Mouse (Mus musculus) embryo, embryonic 10 days (tissue): Measurements from ENCODE around the gene Thpo.

Experiments
- DNase-seq: peaks from one replicate; pipeline ENCODE4 v3.0.0-alpha.2; 2015; ENCODE audit warnings: low spot score

Gene Thpo

DNA sequence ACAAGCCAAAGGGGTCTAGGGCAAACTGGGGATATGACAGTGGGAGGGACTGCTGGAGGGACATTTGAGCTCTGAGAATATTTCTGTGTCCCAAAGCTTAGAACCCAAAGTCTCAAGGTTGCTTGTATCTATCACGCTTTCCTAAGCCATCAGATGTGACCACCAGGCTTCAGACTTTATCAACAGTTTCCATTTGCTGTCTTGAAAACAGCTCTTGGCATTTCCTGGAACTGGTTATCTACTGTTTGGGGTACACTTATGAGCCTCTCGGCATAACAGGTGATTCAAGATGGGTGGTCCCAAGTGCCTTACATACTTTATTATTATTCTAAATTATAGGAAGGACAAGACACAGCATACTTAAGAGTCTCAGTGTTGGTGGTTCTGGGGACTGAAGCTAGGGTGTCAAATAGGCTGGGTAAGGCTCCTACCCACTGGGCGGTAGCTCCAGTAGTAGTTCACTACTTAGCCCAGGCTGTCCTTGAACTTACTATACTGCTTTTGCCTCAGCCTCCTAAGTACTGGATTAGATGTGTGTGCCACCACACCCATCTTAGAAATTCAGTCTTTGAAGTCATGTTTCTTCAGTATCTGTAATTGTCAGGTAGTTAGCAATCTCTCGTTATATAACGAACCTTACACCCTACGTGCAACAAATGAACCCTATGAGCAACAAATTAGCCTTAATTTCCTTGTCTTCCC is 30.5 kb downstream of the Thpo start:
- DNase-seq, result no peak

DNA sequence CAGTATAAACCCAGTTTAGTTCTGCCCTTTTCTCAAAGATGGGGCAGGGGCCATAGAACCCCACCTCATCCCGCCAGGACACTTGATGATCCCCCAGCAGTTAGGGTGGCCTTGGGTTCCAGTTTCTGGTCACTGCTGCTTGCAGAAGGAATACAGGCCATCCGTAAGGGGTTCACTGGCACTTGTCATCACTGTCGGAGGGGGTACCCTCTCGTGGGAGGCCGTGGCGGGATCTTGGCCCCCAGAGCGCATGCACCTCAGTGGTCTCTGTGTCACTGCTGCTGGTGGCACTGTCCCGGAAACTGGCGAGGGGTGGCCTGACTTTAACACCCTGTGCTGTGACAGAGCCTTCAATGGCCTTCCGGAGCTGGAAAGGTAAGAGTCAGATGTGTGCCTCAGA is 31.2 kb downstream of the Thpo start:
- no peak for DNase-seq

DNA sequence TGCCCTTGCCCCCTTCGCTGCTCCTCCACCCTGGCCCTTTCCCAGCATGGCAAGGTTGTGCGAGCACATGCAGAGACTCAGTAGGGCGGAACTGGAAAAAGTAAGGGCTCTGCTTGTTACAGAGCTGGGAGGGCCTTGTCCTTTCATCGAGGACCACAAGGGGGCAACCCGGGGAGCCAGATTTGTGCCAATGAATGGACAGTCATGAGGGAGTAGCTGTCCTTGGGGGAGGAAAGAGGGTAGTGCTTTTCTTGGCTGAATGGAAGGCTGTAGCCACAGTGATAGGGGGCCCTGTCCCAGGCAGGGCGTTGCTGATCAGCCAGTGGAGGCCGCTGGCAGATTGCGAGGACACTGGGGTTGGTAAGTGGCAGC is 31.8 kb downstream of the Thpo start:
- peak; percentile 82 for DNase-seq

DNA sequence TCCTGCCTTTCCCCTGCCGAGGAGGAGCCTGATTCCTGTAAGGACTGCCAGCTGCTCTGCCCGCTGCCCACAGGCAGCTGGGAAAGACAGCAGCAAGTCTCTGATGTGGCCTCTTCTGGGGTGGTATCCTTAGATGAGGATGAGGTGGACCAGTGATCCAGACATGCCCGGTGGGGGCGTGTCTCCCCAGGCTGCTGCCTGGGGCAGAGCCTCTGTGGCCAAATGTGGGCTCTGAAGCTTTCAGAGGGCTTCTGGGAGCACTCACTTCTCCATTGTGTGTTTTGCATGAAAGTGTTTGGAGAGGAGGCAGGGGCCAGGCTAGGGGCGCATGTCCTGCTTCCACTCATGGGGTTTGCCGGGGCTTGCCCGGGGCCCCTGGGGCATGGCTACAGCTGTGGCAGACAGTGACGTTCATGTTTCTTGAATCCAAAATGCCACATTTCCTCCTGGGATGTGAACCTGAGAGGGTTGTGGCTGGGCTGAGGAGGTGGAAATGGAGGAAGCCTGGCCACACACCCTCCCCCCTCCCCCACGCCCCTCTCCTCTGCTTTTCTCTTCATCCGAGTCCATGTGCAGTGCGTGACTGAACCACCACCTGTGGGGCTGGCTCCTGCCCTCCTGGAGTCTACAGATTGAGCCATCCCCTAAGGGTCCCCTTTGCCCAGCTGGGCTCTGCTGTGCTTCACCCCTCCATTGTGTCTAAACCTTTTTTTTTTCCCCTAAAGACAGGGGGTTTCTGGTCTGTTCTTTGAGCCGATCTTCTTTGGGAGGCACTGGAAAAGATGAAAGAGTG is 32.4 kb downstream of the Thpo start:
- no peak for DNase-seq

DNA sequence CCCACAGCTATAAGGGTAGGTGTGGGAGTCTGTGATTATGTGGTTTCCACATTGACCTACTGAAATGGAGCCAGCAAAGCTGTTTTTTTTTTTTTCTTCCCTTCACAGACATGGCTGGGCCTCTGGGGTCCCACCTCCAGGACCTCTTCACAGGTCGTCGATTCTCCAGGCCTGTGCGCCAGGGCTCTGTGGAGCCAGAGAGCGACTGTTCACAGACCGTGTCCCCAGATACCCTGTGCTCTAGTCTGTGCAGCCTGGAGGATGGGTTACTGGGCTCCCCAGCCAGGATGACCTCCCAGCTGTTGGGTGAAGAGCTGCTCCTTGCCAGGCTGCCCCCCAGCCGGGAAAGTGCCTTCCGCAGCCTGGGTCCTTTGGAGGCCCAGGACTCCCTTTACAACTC is 33.0 kb downstream of the Thpo start:
- no peak for DNase-seq

DNA sequence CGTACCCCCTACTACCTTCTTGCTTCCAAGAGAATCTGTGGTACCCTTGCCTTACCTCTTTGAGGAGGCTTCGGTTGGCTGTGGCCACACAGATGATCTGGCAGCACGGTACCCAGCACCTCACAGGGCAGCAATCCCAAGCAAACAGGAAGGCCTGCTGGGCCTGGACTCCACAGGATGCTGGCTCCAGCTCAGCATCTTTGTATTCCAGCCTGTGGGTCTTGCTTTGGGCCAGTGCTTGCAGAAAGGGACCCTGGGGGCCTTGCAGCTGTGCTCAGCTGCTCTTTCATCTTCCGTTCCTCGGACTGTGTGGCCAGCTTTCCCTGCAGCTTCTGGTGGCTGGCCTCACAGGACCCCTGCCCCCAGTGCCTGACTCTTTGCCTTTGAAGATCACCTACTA is 34.3 kb downstream of the Thpo start:
- no peak for DNase-seq

DNA sequence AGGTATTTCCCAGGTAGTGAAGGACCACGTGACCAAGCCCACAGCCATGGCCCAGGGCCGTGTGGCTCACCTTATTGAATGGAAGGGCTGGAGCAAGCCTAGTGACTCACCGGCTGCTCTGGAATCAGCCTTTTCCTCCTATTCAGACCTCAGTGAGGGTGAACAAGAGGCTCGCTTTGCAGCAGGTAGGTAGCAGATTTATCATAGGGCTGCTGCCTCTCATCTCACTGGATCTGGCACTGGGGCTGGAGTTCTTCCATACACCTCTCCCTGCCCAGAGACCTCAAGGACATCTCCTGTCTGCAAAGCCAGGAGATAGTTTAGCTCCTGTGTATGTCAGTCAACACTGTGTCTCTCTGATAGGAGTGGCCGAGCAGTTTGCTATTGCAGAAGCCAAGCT is 35.0 kb downstream of the Thpo start:
- DNase-seq, result no peak

DNA sequence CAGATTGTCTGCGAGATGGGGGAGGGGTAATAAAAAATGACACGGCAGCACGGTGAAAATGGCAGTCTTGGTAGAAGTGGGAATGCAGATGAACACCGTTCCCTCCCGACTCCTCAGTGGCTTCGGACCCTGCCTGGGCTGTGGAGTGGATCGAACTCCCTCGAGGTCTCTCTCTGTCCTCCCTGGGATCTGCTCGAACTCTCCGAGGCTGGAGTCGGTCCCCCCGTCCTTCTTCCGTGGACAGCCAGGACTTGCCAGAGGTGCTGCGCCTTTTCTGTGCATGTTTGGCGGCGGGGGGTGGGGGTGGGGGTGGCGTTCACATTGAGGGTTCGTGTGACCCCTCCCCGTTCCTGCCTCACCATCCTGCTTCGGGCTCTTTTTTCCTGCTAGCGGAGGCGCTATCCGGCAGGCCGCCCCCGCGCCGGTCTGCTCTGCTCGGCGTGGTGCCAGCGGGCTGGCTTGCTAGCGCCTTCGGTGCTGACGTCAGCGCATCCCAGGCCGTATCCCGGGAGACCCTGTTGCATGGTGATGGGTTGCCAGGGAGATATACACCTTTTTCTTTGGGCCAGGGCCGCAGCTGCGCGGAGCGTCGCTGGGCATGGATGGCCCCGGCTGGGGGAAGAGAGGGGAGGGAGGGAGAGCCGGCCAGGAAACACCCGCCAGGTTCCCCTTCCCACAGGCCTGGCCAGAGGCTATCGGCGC is 38.5 kb downstream of the Thpo start:
- DNase-seq, result peak; percentile 87

DNA sequence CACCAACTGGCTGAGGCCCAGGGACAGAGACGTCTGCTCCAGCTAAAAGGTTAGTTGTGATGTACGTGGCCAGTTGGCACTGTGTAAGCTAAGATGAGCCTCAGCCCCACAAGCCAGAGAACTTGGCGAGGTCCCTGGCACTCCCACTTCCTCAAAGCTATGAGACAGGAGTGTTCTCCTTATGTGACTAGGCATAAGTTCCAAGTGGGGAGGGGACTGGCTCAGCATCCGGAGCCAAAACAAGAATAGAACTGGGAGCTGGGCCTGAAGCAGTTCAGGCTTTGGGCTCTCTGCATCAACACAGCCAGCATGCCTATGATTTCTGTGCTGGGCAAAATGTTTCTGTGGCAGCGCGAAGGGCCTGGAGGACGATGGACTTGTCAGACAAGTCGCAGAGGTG is 39.5 kb downstream of the Thpo start:
- no peak for DNase-seq

DNA sequence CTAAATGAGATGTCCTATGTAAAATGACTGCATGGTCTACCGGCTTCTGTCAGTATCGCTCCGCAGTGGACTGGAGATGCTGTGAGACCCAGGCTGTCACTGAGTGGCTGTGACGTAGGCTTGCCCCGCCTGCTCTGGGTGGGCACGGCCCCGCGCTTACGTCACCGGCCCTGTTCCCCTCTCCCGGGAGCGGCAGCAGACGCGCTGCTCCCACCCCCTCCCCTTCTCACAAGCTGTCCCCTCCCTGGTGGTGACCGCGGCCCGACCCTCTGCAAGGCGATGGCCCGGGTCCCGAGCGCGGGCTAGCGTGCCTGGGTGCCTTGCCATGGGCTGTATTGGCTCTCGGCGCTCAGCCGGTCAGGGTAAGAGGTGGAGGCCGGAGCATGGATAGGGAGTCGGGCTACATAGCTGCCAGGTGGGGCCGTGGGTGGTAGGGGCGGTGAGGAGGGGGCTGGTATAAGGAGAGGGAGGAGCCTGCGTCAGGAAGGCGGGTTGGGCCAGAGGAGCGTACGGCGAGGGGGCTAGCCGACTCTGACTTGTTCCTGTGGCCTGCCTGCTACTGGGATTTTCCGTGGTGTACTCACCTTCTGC is 41.1 kb downstream of the Thpo start, which contains the start of gene Fam131a:
Fam131a (plus strand) TSS at position 131 of the 591 bp plus-strand sequence.
- DNase-seq, result peak; percentile 98

DNA sequence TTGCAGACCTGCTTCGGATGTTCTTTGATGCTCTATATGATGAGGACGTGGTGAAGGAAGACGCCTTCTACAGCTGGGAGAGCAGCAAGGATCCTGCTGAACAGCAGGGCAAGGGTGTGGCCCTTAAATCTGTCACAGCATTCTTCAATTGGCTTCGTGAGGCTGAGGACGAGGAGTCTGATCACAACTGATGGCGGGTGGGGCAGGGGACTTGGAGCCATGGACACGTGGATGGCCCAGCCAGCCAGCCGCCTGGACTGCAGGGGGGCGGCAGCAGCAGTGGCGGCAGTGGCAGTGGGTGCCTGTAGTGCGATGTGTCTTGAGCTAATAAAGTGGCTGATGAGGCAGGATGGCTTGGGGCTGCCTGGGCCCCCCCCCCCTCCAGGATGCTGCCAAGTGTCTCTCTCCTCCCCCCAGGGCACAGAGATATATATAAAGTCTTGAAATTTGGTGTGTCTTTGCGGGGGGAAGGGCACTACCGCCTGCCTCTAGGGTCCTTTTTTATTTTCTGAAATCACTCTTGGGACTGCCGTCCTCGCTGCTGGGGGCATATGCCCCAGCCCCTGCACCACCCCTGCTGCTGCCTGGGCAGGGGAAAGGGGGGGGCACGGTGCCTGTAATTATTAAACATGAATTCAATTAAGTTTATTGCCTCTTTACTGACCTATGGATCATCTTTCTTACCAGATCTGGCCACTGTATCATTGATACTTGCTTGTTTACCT is 41.9 kb downstream of the Thpo start:
- DNase-seq, result no peak

DNA sequence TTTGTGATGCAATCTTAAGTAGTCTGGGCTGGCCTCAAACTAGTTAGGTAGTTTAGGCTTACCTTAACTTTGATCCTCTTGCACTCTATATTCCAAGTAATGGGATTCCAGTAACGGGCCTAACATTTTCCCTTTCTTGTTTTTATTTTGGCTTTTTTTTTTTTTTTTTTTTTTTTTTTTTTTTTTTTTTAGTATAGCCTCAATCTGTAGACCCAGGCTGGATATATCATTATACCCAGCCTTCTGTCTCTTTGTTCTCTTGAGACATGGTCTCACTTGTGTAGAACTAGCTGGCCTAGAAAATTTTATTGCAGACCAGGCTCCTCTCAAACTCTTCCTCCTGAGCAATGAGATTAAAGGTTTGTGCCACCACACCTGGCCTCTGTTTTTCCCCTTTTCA is 42.7 kb downstream of the Thpo start:
- DNase-seq, result no peak

DNA sequence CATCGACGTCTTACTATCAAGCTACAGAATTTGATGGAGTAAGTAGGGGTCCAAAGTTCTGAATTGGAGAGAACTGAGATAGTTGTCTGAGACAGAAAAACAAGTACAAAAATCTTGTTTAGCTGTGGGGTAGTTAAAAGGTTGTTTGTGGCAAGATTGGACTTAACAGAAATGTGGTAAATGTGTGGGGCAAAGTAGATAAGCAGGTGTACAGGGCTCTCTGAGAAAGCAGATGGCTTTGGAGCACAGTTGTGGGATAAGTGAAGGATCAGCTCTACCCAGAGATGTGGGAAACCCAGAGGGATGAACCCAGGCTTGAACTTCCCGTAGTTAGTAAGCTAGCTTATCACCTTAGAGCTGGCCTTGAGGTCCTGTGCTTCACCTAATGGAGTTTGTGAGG is 43.5 kb downstream of the Thpo start:
- DNase-seq, result no peak

DNA sequence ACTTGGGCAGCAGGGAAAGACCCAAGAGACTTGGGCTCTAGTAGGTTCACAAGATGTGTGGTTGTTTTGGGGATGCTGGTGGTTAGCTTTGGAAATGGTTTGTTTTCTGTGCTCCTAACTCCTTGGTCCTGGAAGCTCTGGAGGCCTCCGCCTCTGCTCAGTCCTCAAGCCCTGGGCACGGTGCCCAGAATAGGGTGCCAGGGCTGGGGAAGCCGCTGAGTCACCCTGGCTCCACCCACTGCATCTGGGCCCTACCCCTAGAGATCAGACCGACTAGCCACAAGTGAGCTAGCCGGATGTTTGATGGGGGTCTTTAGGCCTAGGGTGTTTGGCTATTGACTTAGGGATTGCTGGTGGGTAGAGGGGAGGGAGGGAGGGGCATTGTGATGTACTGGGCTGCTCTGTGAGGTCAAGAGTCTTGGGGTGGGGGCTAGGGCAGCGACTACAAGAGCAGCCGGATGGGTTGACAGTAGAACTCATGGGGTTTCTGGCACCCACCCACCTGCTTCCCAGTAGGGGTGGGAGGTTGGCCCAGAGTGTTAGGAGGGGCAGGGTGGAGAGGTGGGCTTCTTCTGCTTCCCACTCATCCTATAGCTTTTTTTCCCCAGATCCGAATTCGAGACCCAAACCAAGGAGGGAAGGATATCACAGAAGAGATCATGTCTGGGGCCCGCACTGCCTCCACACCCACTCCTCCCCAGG is 56.2 kb downstream of the Thpo start:
- DNase-seq, result no peak

DNA sequence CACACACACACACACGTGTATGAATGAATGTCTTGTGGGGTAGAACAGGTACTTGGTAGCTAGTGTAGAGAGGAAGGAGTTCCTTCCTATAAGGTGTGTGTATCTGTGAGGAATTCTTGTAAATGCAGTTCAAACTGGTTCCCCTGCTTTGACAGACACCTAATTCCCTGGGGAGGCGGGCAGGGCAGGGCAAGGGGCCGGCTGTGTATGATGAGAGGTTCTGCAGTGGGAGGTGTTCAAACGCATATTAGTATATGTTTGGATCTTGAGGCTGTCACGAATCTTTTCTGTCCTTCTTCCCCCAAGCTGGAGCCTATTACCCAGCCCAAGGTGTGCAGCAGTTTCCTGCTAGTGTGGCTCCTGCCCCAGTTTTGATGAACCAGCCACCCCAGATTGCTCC is 56.9 kb downstream of the Thpo start:
- DNase-seq, result no peak

DNA sequence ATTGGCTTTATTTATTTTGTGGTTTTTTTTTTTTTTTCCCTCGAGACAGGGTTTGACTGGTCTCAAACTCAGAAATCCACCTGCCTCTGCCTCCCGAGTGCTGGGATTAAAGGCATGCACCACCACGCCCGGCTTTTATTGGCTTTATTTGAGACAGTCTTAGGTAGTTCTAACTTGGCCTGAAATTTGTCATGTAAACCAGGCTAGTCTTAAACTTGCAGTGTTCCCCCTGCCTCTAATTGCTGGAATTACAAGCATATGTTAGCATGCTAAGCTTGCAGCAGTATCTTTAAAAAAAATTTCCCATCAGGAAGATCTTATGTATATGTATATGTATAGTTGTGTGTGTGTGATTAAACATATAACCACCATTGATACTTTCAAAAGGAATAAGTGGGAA is 57.6 kb downstream of the Thpo start:
- DNase-seq, result no peak

DNA sequence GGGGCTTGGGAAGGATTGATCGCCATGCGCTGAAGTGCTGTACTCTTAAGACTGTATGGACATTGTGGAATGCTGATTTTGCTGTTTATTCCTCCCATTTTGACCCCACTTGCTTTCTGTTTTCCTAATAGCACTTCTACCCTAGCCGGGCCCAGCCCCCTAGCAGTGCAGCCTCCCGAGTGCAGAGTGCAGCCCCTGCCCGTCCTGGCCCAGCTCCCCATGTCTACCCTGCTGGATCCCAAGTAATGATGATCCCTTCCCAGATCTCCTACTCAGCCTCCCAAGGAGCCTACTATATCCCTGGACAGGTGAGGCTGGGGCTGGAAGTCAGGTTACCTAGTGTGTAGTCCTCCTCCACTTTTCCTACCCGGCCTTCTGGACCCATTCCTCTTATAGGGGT is 59.1 kb downstream of the Thpo start:
- DNase-seq, result no peak
